Mouse (Mus musculus) yolk sac, embryonic 10.5 days (tissue): Measurements from ENCODE around the gene Srp72.
"Not testable (repeated sequence)": the region's sequence is repeated elsewhere in the genome, so short reads cannot be mapped to it uniquely, and the experiment has no call there.

Experiments used
- DNase-seq: peaks from one replicate; pipeline ENCODE4 v3.0.0-alpha.2; 2017; ENCODE audit warnings: low spot score

The Srp72 gene

GRCm38 (mm10) chr5:76964651-76965050, 9.8 kb upstream of the Srp72 start:
- DNase-seq, result no peak

GRCm38 (mm10) chr5:76969250-76969649, 5.2 kb upstream of the Srp72 start:
- no peak for DNase-seq

GRCm38 (mm10) chr5:76971115-76971514, 3.4 kb upstream of the Srp72 start:
- DNase-seq, result not testable (repeated sequence)

GRCm38 (mm10) chr5:76973488-76973887, 995 bp upstream of the Srp72 start:
- no peak for DNase-seq

GRCm38 (mm10) chr5:76974207-76974553, 303 bp upstream of the Srp72 start:
- no peak for DNase-seq

GRCm38 (mm10) chr5:76975736-76976135, 1.3 kb downstream of the Srp72 start:
- DNase-seq, result no peak

- DNase-seq, result no peak
Measured at GRCm38 (mm10) chr5:76984015-76984414, 9.5 kb downstream of the Srp72 start.

GRCm38 (mm10) chr5:76990789-76991188, 16.3 kb downstream of the Srp72 start:
- DNase-seq, result no peak

- DNase-seq, result no peak
Measured at GRCm38 (mm10) chr5:76993174-76993814, 18.8 kb downstream of the Srp72 start.

- DNase-seq, result no peak
Measured at GRCm38 (mm10) chr5:76998416-76998815, 23.9 kb downstream of the Srp72 start.

GRCm38 (mm10) chr5:77001192-77001591, 26.7 kb downstream of the Srp72 start:
- no peak for DNase-seq

GRCm38 (mm10) chr5:77004051-77004821, 29.8 kb downstream of the Srp72 start, which contains the start of gene Arl9:
TSS of gene Arl9 (plus strand) at chr5:77004055.
- no peak for DNase-seq

- DNase-seq, result no peak
Measured at GRCm38 (mm10) chr5:77010352-77010751, 35.9 kb downstream of the Srp72 start.

GRCm38 (mm10) chr5:77011082-77011481, 36.6 kb downstream of the Srp72 start:
- no peak for DNase-seq

GRCm38 (mm10) chr5:77013171-77013570, 38.7 kb downstream of the Srp72 start:
- no peak for DNase-seq

GRCm38 (mm10) chr5:77015544-77016482, 41.3 kb downstream of the Srp72 start, which contains the start of gene Thegl:
TSS of gene Thegl (plus strand) at chr5:77016023.
- peak; percentile 81 for DNase-seq

GRCm38 (mm10) chr5:77028034-77028433, 53.6 kb downstream of the Srp72 start:
- DNase-seq, result no peak

GRCm38 (mm10) chr5:77029735-77030134, 55.3 kb downstream of the Srp72 start:
- DNase-seq, result no peak

GRCm38 (mm10) chr5:77035101-77035500, 60.6 kb downstream of the Srp72 start:
- DNase-seq, result not testable (repeated sequence)

GRCm38 (mm10) chr5:77038451-77038850, 64.0 kb downstream of the Srp72 start:
- DNase-seq, result no peak

GRCm38 (mm10) chr5:77039391-77039790, 64.9 kb downstream of the Srp72 start:
- no peak for DNase-seq

GRCm38 (mm10) chr5:77044362-77044761, 69.9 kb downstream of the Srp72 start:
- DNase-seq, result no peak
